Mouse (Mus musculus) spleen, adult 2 months (tissue): Measurements from ENCODE around the gene Irf8.

ENCODE experiments used
- CTCF ChIP-seq: fragments of 200-500 bp; IDR thresholded peaks from 2 replicates; pipeline ENCODE4 v1.5.1; 2011; ENCODE audit warnings: mild to moderate bottlenecking, inconsistent platforms; ENCODE audit not compliant: insufficient read depth, insufficient read length, insufficient replicate concordance; ENCODE audit errors: extremely low read depth
- POLR2A ChIP-seq: fragments of 200-500 bp; IDR thresholded peaks from 2 replicates; pipeline ENCODE4 v1.6.1; 2011; ENCODE audit warnings: low read depth, low read length, inconsistent platforms

DNA sequence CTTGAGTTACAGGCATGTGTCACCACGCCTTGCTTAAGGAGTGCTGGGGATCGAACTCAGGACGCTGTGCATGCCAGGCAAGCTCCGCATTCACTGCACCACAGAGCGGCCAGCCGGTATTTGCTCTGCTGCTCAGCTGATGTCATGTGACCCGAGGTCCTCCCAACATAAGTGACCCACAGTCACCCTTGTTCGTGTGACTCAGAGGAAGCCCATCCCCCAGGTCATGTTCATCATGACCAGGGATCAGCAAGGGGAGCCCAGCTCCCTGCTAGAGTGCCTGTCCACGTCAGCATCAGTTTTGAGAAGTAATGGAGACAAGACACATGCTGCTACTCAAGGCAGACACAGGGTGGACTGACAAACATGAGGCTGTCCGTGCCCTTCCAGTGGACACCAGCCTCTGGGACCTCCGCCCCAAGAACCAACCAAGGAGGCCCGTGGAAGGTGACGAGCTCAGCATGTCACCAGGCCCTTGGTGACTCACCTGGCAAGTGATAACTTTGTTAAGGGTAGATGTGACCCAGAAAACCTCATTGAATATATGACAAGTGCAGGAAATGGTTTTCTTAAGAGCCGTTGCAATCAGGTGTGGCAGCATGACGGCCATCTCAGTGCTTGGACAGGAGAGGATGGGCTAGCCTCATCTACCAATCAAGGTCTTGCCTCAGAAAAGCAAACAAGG lies 20.0 kb upstream of the Irf8 start:
- TF ChIP-seq CTCF (no peak), POLR2A (no peak)
